Mouse (Mus musculus) liver, adult 2 months (tissue): ENCODE measurements at regions not wholly inside any gene's neighbourhood (a gene's known extent, or its start where the extent isn't known, plus 50 kb on each side); places are given as distances from the start of the nearest gene placed in this dataset.

Experiments
- CTCF ChIP-seq: fragments of 200-500 bp; IDR thresholded peaks from 2 replicates; pipeline ENCODE4 v1.5.1; 2011; ENCODE audit warnings: low read depth, low read length, control low read depth
- POLR2A ChIP-seq: fragments of 200-500 bp; IDR thresholded peaks from 2 replicates; pipeline ENCODE4 v1.6.1; 2011; ENCODE audit warnings: low read length, control low read depth; ENCODE audit not compliant: insufficient read depth; ENCODE audit errors: extremely low read depth

- no peak for TF ChIP-seq CTCF
- TF ChIP-seq POLR2A, result no peak
Observed at GRCm38 (mm10) chr6:63149300-63149699, 106.4 kb upstream of the Grid2 start.
